In genomic region chr11:50238324-50238723, GRCm38 (mm10) we compare ENCODE assay signal across 8 mouse cellular contexts. TPM values are rescaled to one million over a fixed set of nuclear protein-coding genes. Genes with fewer than 3 reads are reported as not detected.
A peak's percentile ranks its signal among the peaks of the same experiment; 100 is the strongest.
DNase-seq lines count a peak whose midpoint lies in the region; ATAC-seq lines count a peak whose summit lies in the region.

Gene Ltc4s (minus strand): TSS chr11:50238616.

- H3K4me3 ChIP-seq in heart, embryonic 13.5 days: peak within 1 kb of the TSS; percentile 69
- peak within 1 kb of the TSS; percentile 59 for H3K4me3 ChIP-seq in limb, embryonic 15.5 days
- H3K4me3 ChIP-seq in neural tube, embryonic 14.5 days (ENCODE audit: low read depth, low read length): no peak within 1 kb of the TSS

- H3K36me3 ChIP-seq in heart, embryonic 13.5 days: peaks cover 19% of the 10 kb centered on the region
- H3K36me3 ChIP-seq in limb, embryonic 15.5 days: peaks cover 18% of the 10 kb centered on the region
- peaks cover 18% of the 10 kb centered on the region for H3K36me3 ChIP-seq in neural tube, embryonic 14.5 days (ENCODE audit: control insufficient read depth, insufficient read depth, low read length)

- H3K4me2 ChIP-seq in heart, embryonic 13.5 days: peak within 1 kb of the TSS; percentile 95
- peak within 1 kb of the TSS; percentile 98 for H3K4me2 ChIP-seq in limb, embryonic 15.5 days
- H3K4me2 ChIP-seq in neural tube, embryonic 14.5 days (ENCODE audit: low read depth, low read length): peak within 1 kb of the TSS; percentile 92; the same call in 1 of the 2 replicates

- ATAC-seq in heart, embryonic 13.5 days (ENCODE audit: extremely low read depth, insufficient number of reproducible peaks, low FRiP score, low TSS enrichment): no peak
- no peak for ATAC-seq in limb, embryonic 15.5 days (ENCODE audit: insufficient number of reproducible peaks, low FRiP score, low TSS enrichment, low read depth)
- no peak for ATAC-seq in neural tube, embryonic 14.5 days (ENCODE audit: low read depth)

- H3K27me3 ChIP-seq in heart, embryonic 13.5 days (replicated peaks): peaks cover 47% of the 10 kb centered on the region
- H3K27me3 ChIP-seq in limb, embryonic 15.5 days: peaks cover 28% of the 10 kb centered on the region
- H3K27me3 ChIP-seq in neural tube, embryonic 14.5 days (ENCODE audit: control insufficient read depth, insufficient read depth, low read length): peaks cover 12% of the 10 kb centered on the region

- 24% methylated on average over 10 of the region's 10 CpGs for WGBS in heart, embryonic 13.5 days
- 41% methylated on average over 10 of the region's 10 CpGs for WGBS in limb, embryonic 15.5 days
- 43% methylated on average over 10 of the region's 10 CpGs for WGBS in neural tube, embryonic 14.5 days

- H3K27ac ChIP-seq in heart, embryonic 13.5 days (replicated peaks): 0 out of 2 replicates have a peak within 1 kb of the TSS, but pooled peaks have one; percentile 15
- no peak within 1 kb of the TSS for H3K27ac ChIP-seq in limb, embryonic 15.5 days
- no peak within 1 kb of the TSS for H3K27ac ChIP-seq in neural tube, embryonic 14.5 days (ENCODE audit: low read depth, low read length)

- H3K4me1 ChIP-seq in heart, embryonic 13.5 days: peaks cover 27% of the 10 kb centered on the region
- peaks cover 20% of the 10 kb centered on the region for H3K4me1 ChIP-seq in limb, embryonic 15.5 days
- peaks cover 11% of the 10 kb centered on the region; the same call in 1 of the 2 replicates for H3K4me1 ChIP-seq in neural tube, embryonic 14.5 days (ENCODE audit: control insufficient read depth, insufficient read depth, low read length)

- no peaks in the 10 kb centered on the region for H3K9me3 ChIP-seq in heart, embryonic 13.5 days
- H3K9me3 ChIP-seq in limb, embryonic 15.5 days: no peaks in the 10 kb centered on the region
- H3K9me3 ChIP-seq in neural tube, embryonic 14.5 days (ENCODE audit: control insufficient read depth, low read length): no peaks in the 10 kb centered on the region

- peak; percentile 31 for DNase-seq in kidney, adult 18-20 months
- DNase-seq in kidney, postnatal 10 days: no peak
- peak in 1 of 2 experiments; percentile 60 for DNase-seq in adrenal gland, postnatal 36 days
- no peak for DNase-seq in frontal cortex, postnatal 14 days (ENCODE audit: low spot score in 2 of 2)
- no peak for DNase-seq in frontal cortex, postnatal 10 days (ENCODE audit: low spot score in 2 of 2)

- peak within 1 kb of the TSS; percentile 79; the same call in 1 of the 2 replicates for H3K9ac ChIP-seq in heart, embryonic 13.5 days
- H3K9ac ChIP-seq in limb, embryonic 15.5 days: 0 out of 2 replicates have a peak within 1 kb of the TSS, but pooled peaks have one; percentile 34
- no peak within 1 kb of the TSS for H3K9ac ChIP-seq in neural tube, embryonic 14.5 days (replicated peaks; ENCODE audit: low read depth, low read length)

RNA-seq across cellular contexts. Expression of gene Ltc4s, which starts in this region (rescaled TPM):
- total RNA-seq in adrenal gland, postnatal 36 days (2021): 10 to 100 TPM; 10.5 to 23.5 TPM
- polyA plus RNA-seq in heart, embryonic 13.5 days (2015; fragmentation: Nextera tagmentation; extraction: Ambion mirVana): 1.1 and 2.9 TPM in 2 replicates
- polyA plus RNA-seq in limb, embryonic 15.5 days (2015; fragmentation: Nextera tagmentation; extraction: Ambion mirVana): 2.1 and 3.0 TPM in 2 replicates
- polyA plus RNA-seq in neural tube, embryonic 14.5 days (2014; fragmentation: Nextera tagmentation; extraction: Ambion mirVana): 1.3 and 3.3 TPM in 2 replicates
